Mouse (Mus musculus): Measurements from ENCODE around the gene Epor.

- TF ChIP-seq GATA1 (IDR thresholded peaks at IDR 0.05; ENCODE audit: low read length) (no peak), TAL1 (IDR thresholded peaks at IDR 0.05; ENCODE audit: low read length) (no peak)
Measured at GRCm38 (mm10) chr9:21918035-21918592, 45.2 kb downstream of the Epor start, which contains the start of gene Rab3d.

Measured in erythroblast, embryonic 14.5 days (primary cell).